Mouse (Mus musculus) liver, adult 2 months (tissue): ENCODE measurements around the gene Fars2.

Source experiments
- CTCF ChIP-seq: fragments of 200-500 bp; IDR thresholded peaks from 2 replicates; pipeline ENCODE4 v1.5.1; 2011; ENCODE audit warnings: low read depth, low read length, control low read depth
- POLR2A ChIP-seq: fragments of 200-500 bp; IDR thresholded peaks from 2 replicates; pipeline ENCODE4 v1.6.1; 2011; ENCODE audit warnings: low read length, control low read depth; ENCODE audit not compliant: insufficient read depth; ENCODE audit errors: extremely low read depth

DNA sequence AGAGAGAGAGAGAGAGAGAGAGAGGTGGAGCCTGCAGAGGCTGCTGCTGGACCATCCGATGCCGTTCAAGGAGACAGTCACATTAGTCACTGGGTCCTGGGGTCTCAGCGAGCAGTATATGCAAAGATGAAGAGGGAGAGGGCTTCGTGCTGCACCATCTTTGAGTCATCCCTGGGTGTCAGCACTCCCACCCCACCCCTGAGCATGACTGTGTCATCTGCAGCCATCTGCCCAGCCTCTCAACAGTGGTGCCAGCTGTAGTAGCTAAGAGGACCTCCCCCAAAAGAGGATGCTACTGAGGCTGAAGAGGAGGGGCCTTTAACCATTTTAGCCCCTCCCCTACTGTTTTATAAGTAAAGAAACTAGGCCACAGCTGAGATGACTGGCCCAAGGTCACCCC, 459.6 kb downstream of the Fars2 start:
- no peak for TF ChIP-seq POLR2A
- no peak for TF ChIP-seq CTCF
